Mouse (Mus musculus): ENCODE measurements at regions not wholly inside any gene's neighbourhood (a gene's known extent, or its start where the extent isn't known, plus 50 kb on each side); places are given as distances from the start of the nearest gene placed in this dataset.

DNA sequence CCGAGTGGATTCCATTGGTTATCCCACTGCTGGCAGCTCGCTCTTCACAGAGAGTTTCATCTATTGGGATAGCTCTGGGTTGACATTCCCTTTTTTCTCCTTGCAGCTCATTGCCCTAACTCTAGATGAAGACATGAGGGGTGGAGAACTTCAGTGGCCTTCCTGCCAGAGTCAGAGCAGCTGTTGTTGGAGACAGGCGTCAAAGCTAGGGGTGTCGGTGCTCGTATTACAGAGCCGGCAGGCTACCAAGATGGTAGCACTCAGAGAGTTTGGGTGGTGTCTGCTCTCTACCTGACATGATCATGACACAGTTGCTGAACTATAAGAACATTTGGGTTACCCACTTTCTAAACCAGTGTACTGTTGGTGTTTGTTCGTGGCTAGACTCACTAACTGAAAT, 162.5 kb upstream of the Trib2 start:
- no peak for DNase-seq (ENCODE audit: low read depth, low spot score)

DNA sequence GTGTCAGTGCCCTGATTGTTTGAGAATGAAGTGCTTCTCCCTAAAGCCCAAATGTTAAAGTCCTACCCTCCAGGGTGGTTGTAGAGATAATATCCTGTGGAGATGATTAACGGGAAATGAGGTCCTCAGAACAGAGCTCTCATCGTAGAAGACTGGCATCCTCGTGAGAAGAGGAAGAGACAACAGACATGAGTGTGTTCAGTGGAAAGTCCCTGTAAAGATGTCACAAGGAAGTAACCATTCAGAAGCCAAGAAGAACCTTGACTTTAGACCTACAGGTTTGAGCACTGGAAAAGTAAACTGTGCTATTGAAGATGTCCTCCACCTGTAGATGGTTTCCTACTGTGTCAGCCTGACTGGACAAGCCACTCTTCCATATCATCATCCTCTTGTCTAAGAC, 155.1 kb upstream of the Trib2 start:
- no peak for DNase-seq (ENCODE audit: low read depth, low spot score)

DNA sequence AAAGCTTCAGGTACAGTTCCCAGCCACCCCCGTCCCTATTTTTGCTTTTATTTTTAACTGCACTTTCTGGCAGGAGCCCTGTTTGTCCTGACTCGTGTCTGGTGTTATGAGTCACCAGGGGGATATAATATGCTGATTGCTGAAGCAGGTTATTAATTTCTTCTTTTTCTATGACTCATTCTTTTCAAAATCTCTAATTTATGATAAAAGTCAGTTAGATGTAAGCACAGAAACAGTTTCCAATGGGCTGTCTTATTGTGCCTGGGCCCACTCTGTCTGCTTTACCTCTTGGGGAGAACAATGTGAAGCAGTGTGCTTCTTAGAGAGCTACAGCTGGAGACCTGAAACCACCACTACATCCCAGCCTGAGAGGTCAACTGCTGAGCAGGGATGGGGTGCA, 153.5 kb upstream of the Trib2 start:
- DNase-seq (ENCODE audit: low read depth, low spot score) = no peak

DNA sequence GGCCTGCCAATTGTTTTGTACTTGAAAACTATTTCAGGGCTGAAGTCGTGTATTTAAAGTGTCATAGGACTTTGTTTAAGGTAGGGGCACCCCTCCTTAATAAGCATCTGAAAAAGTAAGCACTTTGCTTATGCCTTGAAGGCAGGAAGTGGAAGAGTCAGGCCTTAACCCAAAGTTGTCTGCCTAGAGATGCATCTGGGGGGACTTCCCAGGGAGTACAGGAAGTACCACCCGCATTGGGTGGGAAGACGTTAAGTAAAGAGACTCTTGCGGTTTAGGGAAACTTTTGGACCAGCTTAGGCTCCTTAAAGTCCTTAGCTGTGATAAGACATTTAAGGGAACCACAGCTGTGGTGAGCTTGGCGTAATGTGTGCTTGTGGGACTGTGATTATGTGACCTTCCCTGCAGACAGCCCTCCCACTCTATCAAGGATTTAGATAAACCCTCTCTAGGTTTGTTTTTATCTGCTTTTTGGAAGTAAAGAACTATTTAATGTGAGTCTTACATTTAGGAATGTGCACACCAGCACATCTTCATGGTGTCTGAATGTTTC, 150.9 kb upstream of the Trib2 start:
- no peak for DNase-seq (ENCODE audit: low read depth, low spot score)

DNA sequence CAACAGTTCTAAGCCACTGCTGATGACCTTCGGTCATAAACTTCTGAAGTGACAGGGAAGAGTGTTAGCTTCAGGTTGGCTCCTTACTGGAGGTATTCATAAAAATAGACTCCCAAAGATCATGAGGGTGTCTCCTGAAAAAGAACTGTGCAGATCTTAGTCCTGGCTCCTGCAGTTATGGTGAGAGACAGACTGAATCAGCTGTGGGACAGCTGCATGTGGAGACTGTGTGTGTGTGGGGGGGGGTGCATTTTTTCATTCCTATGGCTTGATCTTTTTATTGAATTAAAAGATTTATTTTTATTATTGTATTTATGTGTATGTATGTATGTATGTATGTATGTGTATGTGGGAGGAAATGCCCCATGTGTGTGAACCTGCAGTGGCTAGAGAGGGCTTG, 149.9 kb upstream of the Trib2 start:
- DNase-seq (ENCODE audit: low read depth, low spot score) = no peak

DNA sequence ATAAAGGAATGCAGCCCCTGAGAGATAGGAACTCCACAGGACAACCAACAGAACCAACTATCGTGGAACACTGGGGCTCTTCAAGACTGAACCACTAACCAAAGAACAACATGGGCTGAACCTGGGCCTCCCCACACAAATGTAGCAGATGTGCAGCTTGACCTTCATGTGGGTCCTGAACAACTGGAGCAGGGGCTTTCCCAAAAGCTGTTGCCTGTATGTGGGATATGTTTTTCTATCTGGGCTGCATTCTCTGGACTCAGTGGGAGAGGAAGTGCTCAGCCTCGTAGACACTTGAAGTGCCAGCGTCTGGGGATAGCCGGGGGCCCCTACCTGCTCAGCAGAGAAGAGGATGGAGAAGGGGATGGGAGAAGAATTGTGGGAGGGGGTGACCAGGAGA, 149.2 kb upstream of the Trib2 start:
- no peak for DNase-seq (ENCODE audit: low read depth, low spot score)

DNA sequence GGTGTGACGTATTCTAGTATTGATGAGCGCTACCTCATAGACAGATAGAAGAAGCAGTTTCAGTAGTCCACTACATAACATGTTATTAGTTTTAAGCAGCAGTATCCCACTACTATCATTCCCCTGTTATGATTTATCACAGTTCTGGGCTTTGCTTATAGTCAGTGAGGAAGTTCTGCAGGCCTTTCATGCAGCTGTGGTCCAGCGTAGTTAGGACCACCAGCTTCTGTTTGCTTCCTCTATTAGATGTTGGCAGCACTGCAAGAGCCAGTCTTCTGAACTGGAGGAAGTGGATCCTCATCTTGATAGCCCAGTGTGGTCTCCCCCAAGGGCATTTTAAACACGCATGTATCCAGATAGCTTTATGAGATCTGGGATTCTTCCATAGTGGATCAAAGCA, 147.4 kb upstream of the Trib2 start:
- DNase-seq (ENCODE audit: low read depth, low spot score) = no peak

DNA sequence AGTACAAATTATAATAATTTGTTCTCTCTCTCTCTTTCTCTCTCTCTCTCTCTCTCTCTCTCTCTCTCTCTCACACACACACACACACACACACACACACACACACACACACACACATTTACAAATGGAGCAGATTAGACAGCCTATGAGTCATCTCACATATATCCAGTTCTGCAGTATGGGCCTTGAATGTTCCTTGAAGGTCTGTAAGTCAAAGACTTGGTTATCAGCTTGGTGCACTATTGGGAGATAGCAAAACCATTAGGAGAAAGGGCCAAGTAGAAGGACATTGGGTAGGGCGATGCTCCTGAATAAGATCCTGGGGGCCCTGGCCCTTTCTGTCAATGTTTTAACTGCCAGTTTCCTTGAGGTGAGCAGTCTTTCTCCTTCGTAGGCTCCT, 145.1 kb upstream of the Trib2 start:
- no peak for DNase-seq (ENCODE audit: low read depth, low spot score)

DNA sequence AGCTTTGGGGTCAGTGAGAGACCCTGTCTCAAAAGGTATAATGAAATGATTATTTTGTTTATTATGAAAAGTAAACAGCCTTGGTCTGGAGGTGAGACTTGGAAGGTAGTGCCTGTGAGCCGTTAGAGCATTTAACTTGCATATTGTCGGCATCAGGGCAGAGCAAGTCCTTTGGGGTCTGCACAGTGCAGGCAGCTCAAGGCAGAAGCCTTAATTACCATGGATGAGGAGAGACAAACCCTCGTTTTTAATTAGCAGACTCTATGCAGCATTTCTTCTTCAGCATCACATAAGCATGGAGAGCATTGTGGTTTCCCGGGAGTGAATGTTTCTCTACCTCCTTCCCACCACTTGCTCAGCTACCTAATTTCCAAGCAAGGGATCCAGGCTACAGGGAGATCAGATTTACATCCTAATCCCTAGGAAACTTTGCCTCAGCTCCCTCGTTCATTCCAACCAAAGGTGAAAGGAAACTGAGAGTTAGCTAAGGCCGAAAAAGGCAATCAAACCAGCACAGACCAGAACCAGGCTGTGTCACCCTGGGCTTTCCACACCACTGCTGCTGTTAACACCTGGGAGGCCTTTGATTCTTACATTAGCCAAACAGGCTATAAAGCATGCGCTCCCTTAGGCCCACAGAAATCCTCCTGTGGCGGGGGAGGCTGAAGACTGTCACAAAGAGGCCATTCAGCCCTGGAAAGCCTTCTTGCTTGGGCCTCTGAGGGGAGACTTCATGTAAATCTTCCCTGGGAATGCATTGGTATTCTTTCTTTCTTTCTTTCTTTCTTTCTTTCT, 120.9 kb upstream of the Trib2 start:
- peak; percentile 2 for DNase-seq (ENCODE audit: low read depth, low spot score)

DNA sequence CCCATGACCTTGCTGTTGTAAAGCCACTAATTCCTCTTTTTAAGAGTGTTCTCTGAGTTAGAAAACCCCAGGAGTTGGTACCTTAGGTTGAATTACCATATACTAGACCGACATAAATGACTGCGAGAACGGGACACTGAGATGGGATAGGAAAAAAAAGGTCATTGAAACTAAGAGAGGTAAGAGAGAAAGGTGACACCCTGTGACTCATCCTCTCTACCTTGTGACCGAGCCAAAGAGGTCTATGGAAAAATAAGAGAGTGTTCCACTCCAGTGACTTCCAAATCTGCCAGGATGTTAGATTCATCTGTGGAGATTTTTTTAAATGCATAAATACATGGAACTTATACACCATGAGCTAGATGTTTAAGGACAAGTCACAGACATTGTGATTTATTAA, 115.3 kb upstream of the Trib2 start:
- no peak for DNase-seq (ENCODE audit: low read depth, low spot score)

DNA sequence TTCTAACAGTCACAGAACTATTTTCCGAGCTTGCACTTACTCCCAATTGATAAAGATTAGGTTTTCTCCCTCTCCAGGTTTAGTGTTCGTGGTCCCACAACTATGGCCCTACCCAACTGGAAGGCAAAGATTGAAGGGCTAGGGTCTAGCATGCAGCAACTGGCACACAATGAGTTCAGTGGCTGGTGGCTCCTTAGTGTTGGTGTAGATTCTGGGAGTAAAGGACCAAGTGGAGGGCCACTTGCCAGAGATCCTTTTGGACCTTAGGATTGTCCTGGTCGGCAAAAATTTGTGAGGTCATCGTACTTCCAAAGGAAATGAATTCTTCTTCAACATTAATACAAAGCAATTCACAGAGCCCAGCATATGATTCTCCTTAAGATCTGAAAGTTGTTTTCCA, 114.8 kb upstream of the Trib2 start:
- no peak for DNase-seq (ENCODE audit: low read depth, low spot score)

DNA sequence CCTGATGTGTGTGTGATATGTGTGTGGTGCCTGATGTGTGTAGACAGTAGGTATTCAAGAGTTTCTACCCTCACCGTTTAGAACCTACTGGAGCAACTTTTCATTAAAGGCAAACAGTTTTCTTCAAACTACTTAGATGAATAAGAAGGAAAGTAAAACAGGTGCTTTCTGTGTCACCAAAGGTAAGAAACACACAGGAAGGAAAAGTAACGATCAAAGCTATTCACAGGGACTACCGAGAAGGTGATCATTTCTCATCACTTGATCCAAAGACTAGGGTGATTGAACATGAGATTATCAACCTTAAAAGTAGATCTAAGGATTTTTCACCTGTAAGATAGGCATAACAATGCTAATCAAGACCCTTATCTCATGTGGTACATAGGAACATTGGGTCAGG, 113.4 kb upstream of the Trib2 start:
- DNase-seq (ENCODE audit: low read depth, low spot score) = no peak

DNA sequence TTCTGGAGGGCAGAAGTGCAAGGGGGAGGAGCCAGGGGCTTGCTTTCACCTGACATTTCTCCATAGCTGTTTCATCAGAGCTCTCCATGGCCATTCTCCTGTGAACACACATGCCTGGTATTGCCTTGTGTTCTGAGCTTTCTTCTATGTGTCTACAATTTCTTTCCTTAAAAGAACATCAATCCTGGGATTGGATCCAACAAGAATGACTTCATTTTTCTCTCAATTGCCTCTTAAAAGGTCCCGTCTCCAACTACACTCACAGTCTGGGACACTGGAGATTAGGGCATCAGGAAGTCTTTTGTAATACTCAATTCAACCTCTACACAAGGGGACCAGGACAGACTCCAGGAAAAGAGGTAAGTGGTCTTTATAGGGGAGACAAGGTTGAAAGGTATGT, 112.8 kb upstream of the Trib2 start:
- DNase-seq (ENCODE audit: low read depth, low spot score) = no peak

DNA sequence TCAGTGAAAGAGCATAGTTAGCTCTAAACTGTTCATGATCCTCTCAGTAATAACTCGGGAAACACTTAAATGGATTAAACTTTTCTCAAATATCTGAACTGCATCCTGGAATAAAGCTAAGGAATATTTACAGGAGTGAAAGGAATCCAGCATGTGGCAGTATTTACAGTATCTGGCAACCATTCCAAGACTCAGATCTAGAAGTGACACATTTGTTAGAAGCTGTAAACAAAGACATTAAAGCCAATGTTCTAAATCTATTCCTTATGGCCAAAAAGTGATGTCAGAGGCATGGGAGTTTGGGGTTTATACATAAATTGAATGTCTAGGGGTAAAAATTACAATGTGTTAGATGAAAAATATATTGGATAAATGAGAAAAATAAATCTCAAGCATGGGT, 101.6 kb upstream of the Trib2 start:
- DNase-seq (ENCODE audit: low read depth, low spot score) = no peak

DNA sequence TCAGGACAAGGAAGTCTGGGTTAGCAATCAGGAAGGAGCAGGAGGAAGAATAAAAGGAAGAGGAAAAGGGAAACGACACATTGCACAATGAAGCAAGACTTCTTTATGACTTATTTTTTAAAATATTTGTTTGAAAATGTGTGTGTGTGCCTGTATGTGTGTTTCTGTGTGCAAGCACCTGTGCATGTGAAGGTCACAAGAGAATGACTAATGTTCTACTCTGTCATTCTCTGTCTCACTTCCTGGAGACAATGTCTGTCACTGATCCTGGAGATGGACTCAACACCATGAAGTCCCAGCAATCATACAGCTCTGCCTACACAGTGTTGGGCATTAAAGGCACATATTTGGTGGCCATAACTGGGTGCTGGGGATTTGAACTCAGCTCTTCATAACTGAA, 96.2 kb upstream of the Trib2 start:
- no peak for DNase-seq (ENCODE audit: low read depth, low spot score)

DNA sequence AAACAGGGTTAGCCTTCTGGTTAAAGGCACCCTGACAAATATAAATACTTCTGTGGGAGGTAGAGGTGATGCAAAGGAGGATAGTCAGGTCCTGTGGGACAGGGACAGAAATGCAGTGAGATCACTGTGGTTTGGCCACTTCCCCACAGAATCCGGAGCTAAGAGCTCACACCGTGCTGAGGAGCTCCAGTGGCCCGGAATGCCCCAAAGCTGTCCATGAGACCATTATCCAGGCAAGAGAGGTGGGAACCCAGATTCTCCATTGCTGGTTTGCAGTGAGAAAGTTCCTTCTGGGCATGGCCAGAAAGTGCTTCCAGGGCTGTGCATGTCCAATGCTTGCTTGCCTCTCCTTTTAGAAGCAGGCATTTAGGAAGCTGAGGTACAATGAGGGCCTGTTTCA, 95.8 kb upstream of the Trib2 start:
- DNase-seq (ENCODE audit: low read depth, low spot score) = no peak

DNA sequence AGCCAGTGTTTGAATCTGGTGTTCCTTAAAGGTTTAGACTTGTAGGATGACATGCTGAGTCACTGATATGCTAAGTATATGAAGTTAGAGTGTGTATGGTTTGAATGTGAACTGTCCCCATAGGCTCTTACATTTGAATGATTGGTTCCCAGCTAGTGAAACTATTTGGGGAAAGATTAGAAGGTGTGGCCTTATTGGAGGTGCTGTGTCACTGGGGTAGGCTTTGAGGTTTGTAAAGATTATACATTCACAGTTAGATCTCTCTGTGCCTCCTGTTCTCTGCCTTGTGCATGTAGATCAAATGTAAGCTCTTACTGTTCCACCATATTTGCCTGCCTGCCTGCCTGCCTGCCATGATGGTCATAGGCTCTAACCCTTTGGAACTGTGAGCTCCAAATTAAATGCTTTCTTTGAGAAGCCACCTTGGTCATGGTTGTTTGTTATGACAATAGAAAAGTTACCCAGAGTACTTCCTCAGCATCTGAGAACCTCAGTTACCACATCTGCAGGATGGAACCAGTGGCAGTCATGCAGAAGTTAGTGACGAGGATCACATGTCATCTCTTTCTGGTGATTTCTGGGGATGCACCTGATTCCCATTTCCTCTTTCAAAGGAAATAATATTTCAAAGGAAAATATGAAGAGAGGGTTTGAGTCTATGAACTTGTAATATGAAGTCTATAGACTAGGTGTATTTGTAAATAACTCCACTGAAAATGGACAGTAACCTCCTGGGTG, 94.7 kb upstream of the Trib2 start:
- no peak for DNase-seq (ENCODE audit: low read depth, low spot score)

DNA sequence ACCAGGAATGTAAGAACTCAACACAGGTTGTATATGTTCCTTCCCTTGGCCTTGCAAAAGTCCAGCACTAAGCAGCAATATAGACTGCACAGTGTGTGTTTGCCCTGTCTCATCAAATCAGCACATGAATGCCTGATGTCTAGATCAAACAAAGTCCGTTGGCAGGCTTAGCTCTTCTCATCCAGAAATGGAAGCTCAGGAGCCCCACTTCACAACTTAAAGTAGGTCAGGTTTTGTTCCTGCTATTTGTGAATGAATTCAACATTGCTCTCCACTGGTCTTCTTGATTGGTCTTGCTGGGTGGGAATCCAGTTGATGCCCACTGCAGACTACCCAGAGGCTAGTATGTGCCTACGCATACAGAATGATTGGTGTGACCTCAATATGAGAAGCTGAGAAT, 80.8 kb upstream of the Trib2 start:
- no peak for DNase-seq (ENCODE audit: low read depth, low spot score)

DNA sequence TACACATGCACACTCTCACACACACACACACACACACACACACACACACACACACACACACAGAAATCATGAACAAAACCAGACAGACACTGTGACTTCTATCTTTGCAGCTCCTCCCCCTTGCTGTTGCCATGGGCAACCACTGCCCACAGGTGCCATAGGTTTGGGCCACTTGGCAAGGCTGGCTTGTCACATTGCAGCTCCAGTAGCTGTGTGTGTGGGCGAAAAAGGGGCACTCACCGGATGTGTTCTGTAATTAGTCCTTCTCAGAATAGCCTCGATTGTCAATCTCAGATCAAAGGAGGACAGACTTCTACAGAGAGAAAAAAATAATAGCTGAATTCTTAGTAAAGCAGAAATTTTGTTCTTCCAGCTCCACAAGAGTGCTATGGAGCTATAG, 79.8 kb upstream of the Trib2 start:
- no peak for DNase-seq (ENCODE audit: low read depth, low spot score)

DNA sequence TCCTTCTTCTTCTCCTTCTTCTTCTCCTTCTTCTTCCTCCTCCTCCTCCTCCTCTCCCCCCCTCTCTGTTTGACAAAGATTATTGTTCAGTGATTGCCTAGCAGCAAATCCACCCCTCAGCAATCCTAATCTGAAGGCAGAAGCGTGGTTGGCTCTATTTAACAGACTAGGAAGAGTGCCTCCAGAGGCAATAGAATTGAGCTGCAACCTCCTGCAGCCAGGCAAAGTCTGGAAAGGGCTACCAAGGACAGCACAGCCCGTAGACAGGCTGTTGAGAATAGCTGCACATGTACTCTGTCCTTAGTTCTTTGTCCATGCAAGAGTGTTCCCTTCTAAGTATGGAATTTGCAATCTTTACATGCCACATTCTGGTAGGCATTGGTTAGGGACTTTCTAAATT, 78.5 kb upstream of the Trib2 start:
- peak; percentile 12 for DNase-seq (ENCODE audit: low read depth, low spot score)

DNA sequence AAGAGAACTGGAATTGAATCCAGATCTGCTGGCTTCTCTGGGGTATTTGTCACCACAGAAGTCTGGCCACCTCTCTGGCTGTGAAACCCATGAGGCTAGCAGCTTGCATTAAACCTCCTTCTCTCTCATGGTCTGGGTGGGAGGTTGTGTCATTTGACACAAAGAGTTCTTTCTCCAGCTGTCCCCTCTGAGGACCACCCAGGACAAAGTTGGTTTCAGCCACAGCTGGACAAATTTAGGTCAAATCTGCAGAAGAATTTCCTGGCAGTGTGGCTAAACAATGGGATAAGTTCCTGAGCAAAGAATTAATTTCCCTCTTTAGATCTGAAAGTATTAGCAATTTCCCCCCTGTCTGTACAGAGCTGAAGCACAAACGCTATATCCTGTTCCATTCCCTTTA, 73.9 kb upstream of the Trib2 start:
- no peak for DNase-seq (ENCODE audit: low read depth, low spot score)

DNA sequence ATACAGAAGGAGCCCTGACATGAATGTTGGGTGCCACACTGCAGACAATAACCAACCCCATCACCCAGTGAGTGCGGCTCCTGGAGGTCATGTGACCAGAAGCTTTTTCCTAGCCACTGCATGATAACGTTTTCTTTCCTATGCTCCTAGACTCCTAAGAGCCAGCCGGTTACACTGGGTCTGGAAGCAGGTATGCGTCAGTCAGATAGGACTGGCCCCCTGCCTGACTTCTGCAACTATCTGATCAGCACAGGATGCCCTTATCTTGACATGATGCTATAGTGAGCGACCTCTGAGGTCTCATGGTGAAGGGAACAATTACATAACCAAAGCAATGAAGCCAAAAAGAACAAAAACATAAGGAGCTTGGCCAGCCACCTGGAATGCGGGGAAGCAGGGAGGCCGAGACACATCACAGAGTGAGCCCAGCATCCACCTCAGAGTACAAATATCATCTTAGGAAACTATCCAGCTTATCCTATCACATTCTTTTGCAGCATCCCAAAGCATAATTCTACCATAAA, 63.2 kb upstream of the Trib2 start:
- DNase-seq (ENCODE audit: low read depth, low spot score) = no peak

All from R1 (cell line).